Mouse (Mus musculus) bone marrow, adult 2 months (tissue): Measurements from ENCODE around the gene Gpr179. TPM values are rescaled to one million over a fixed set of nuclear protein-coding genes. Genes with fewer than 3 reads are reported as not detected.

Experiments
- H3K27ac ChIP-seq: fragments of 200-500 bp; 2 replicates; pipeline ENCODE4 v1.5.1; 2012; ENCODE audit warnings: low read depth, mild to moderate bottlenecking, control low read depth, inconsistent platforms, low read length; ENCODE audit not compliant: control insufficient read depth, poor library complexity, insufficient read depth
- H3K4me1 ChIP-seq: fragments of 200-500 bp; 2 replicates; pipeline ENCODE4 v1.6.1; 2011; ENCODE audit warnings: low read length; ENCODE audit not compliant: control insufficient read depth, insufficient read depth
- H3K4me3 ChIP-seq: fragments of 200-500 bp; replicated peaks from 2 replicates; pipeline ENCODE3; 2011; ENCODE audit warnings: mild to moderate bottlenecking, low read depth, low read length, control low read depth; ENCODE audit not compliant: control insufficient read depth
- CTCF ChIP-seq: fragments of 200-500 bp; IDR thresholded peaks from 2 replicates; pipeline ENCODE4 v1.5.1; 2011; ENCODE audit warnings: low read length, control low read depth; ENCODE audit not compliant: control insufficient read depth, insufficient read depth
- POLR2A ChIP-seq: fragments of 200-500 bp; IDR thresholded peaks from 2 replicates; pipeline ENCODE4 v1.6.1; 2011; ENCODE audit warnings: low read depth, mild to moderate bottlenecking, control low read depth, low read length, borderline replicate concordance; ENCODE audit not compliant: control insufficient read depth
- WGBS: fragments of 180-500 bp; shearing (Covaris S2); methylation state at CpG from one replicate; pipeline ENCODE4 v1.1.7; 2018; 5-methylcytosine and 5-hydroxymethylcytosine counted together
- polyA plus RNA-seq: library from polyadenylated mRNA; stranded (reverse); fragments of >200 nt; gene quantifications from 2 replicates; pipeline ENCODE4 v1.2.4, GENCODE M21; 2011; ENCODE audit warnings: low replicate concordance; ENCODE audit not compliant: missing spikeins, insufficient read depth, insufficient read length

Gene Gpr179
- polyA plus RNA-seq, 1 experiment = not detected

- no peak overlapping the region for H3K4me3 ChIP-seq
- no peak overlapping the region for H3K27ac ChIP-seq
- 7% methylated on average over 18 of the region's 18 CpGs for WGBS
- TF ChIP-seq CTCF (no peak), POLR2A (no peak)
- no peaks in the 10 kb centered on the region; the same call in 1 of the 2 replicates for H3K4me1 ChIP-seq
Observed at GRCm38 (mm10) chr11:97310895-97311631, 40.8 kb downstream of the Gpr179 start.

- peak; percentile 67 for TF ChIP-seq CTCF
- TF ChIP-seq POLR2A = no peak
- WGBS = under 1% methylated on average over 25 of the region's 25 CpGs
- no peaks in the 10 kb centered on the region; the same call in 1 of the 2 replicates for H3K4me1 ChIP-seq
- peak overlapping the region; percentile 89 for H3K27ac ChIP-seq
- peak overlapping the region; percentile 74 for H3K4me3 ChIP-seq
Observed at GRCm38 (mm10) chr11:97309911-97310571, 41.8 kb downstream of the Gpr179 start.

- no peaks in the 10 kb centered on the region for H3K4me1 ChIP-seq
- H3K27ac ChIP-seq = peak overlapping the region; percentile 89
- under 1% methylated on average over 9 of the region's 9 CpGs for WGBS
- peak overlapping the region; percentile 74 for H3K4me3 ChIP-seq
- no peak for TF ChIP-seq POLR2A
- TF ChIP-seq CTCF = no peak
Observed at GRCm38 (mm10) chr11:97309451-97309836, 42.4 kb downstream of the Gpr179 start.

GRCm38 (mm10) chr11:97308806-97309450, 42.9 kb downstream of the Gpr179 start:
- Histone ChIP-seq H3K4me3 (peak overlapping the region; percentile 74), H3K4me1 (no peaks in the 10 kb centered on the region), H3K27ac (peak overlapping the region; percentile 89)
- 6% methylated on average over 3 of the region's 3 CpGs for WGBS
- TF ChIP-seq POLR2A = no peak
- no peak for TF ChIP-seq CTCF

GRCm38 (mm10) chr11:97307294-97308069, 44.4 kb downstream of the Gpr179 start:
- H3K4me1 ChIP-seq = no peaks in the 10 kb centered on the region
- H3K4me3 ChIP-seq = no peak overlapping the region
- WGBS = 88% methylated on average over 11 of the region's 11 CpGs
- no peak for TF ChIP-seq CTCF
- no peak for TF ChIP-seq POLR2A
- no peak overlapping the region for H3K27ac ChIP-seq

GRCm38 (mm10) chr11:97304631-97305030, 47.2 kb downstream of the Gpr179 start:
- no peak for TF ChIP-seq POLR2A
- no peak for TF ChIP-seq CTCF
- 78% methylated on average over 5 of the region's 5 CpGs for WGBS
- H3K27ac ChIP-seq = no peak overlapping the region
- H3K4me3 ChIP-seq = no peak overlapping the region
- H3K4me1 ChIP-seq = no peaks in the 10 kb centered on the region

- TF ChIP-seq CTCF (no peak), POLR2A (no peak)
- H3K4me1 ChIP-seq = no peaks in the 10 kb centered on the region
- 72% methylated on average over 7 of the region's 7 CpGs for WGBS
- H3K27ac ChIP-seq = no peak overlapping the region
- H3K4me3 ChIP-seq = no peak overlapping the region
Observed at GRCm38 (mm10) chr11:97302231-97302781, 49.6 kb downstream of the Gpr179 start.

- no peaks in the 10 kb centered on the region for H3K4me1 ChIP-seq
- WGBS = 81% methylated on average over 16 of the region's 16 CpGs
- H3K4me3 ChIP-seq = no peak overlapping the region
- H3K27ac ChIP-seq = no peak overlapping the region
- TF ChIP-seq POLR2A = no peak
- no peak for TF ChIP-seq CTCF
Observed at GRCm38 (mm10) chr11:97301406-97301805, 50.5 kb downstream of the Gpr179 start.
